Mouse (Mus musculus): ENCODE results near the gene Cdc34.

- TF ChIP-seq POLR2A (IDR thresholded peaks at IDR 0.05; ENCODE audit: borderline replicate concordance, insufficient read depth, low read length) (no peak), CTCF (IDR thresholded peaks at IDR 0.05; ENCODE audit: borderline replicate concordance, insufficient read depth, low read depth, low read length) (no peak)
Observed at GRCm38 (mm10) chr10:79733847-79734246, 51.9 kb downstream of the Cdc34 start.
